Mouse (Mus musculus) inflammation-experienced regulatory T-cells, adult 6 months (primary cell): ENCODE data around the gene Cpe. TPM values are rescaled to one million over a fixed set of nuclear protein-coding genes. Genes with fewer than 3 reads are reported as not detected.
"Not testable (repeated sequence)": the region's sequence is repeated elsewhere in the genome, so short reads cannot be mapped to it uniquely, and the experiment has no call there.

Experiments used
- ATAC-seq: one replicate; pipeline ENCODE4 v1.8.0; 2017
- polyA plus RNA-seq, 3 experiments: library from polyadenylated mRNA; unstranded; fragments of 100-300 nt; shearing (Covaris generic); gene quantifications; one replicate each; pipeline ENCODE4 v1.2.1; 2017

Gene Cpe
- polyA plus RNA-seq, 3 experiments from 2014 or later, result 1.4 to 2.8 (median 1.6) TPM

DNA sequence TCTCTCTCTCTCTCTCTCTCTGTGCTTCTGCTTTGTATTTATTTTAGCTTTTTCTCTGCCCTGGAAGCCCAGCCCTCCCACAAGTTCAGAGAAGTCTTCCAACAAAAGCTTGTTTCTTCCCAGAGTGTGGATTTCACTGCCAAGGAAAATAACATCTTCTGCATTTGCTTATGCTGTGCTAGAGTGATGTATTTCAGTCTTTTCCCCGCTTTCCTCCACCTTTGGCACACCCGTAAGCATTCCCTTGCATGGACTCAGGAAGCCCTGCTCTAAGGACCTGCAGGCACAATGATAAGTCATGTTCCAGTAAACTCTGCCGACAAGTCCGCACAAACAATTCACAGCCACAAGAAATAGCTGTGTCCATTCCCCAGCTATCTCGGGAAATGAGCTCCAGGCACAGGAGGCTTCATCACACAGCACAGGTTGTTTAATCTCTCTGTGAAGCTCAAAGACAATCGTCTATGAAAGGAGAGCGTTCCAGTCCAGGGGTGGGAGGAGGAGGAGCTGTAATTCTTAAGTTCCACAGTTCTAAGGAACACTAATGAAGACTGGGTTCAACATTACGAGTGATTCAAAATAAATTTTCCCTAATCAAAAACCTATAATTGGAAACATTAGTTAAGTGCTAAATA is 17.8 kb downstream of the Cpe start:
- ATAC-seq, result no peak

- ATAC-seq, result no peak
Measured at GRCm38 (mm10) chr8:64672920-64673319, 19.9 kb downstream of the Cpe start.

GRCm38 (mm10) chr8:64671937-64672336 is 20.9 kb downstream of the Cpe start:
- ATAC-seq, result no peak

DNA sequence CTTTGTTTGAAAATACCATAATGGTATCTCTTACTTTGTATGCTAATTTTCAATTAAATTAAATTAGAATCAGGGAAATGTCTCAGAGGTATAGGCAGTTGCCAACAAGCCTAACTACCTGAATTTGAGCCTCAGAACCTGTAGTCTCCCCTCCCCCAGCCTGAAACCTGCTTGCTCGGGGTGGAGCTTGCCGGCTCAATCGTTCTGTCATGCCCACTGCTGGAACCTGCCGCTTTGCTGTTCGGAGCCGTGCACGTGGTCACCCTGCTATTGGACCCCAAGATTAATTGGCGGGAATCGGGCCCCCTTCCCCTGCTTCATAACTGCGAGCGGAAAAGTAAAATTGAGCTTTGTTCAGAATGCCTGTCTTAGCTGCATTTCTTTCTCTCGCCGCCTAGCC is 26.5 kb downstream of the Cpe start:
- ATAC-seq, result not testable (repeated sequence)

- no peak for ATAC-seq
Measured at GRCm38 (mm10) chr8:64665563-64665962, 27.3 kb downstream of the Cpe start.

GRCm38 (mm10) chr8:64664811-64665210 is 28.0 kb downstream of the Cpe start:
- no peak for ATAC-seq

- ATAC-seq, result no peak
Measured at GRCm38 (mm10) chr8:64664350-64664749, 28.5 kb downstream of the Cpe start.

GRCm38 (mm10) chr8:64659097-64659496 is 33.8 kb downstream of the Cpe start:
- peak; percentile 74 for ATAC-seq

DNA sequence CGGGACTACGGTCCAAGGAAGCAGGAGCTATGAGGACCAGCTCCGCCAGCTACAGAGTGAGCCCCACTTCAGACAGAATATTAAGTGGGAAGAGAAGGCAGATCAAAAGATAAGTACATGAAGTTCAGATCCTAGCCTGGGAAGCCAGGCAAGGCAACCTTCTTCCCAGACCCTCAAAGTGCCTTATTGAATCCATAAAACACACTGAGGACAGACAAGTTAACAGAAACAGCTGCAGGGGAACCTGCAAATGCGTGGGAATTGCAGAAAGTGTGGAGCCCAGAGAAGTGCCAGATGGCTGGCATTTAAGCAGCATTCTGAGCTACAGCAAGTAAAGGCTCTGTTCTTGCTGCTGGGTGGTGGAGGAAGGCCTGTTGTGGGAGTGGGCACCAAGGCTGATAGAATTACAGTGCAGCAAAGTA is 34.9 kb downstream of the Cpe start:
- no peak for ATAC-seq

DNA sequence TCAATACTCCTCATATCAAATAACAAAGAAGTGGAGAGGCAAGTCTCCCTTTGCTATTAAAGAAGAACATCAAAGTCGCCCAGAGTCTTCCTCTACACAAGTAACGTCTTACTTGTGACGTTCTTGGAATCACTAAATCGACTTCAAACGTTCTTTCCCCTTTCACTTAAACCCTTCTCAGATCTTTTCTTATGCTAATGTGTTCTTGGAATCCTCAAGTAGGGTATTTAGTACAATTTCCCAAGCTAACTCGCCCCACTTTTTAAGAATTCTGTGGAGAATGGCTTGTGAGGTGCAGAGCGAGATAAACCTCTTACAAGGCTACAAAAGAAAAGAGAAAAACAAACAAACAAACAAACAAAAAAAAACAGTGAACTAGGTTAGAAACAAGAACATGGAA is 35.3 kb downstream of the Cpe start:
- no peak for ATAC-seq

DNA sequence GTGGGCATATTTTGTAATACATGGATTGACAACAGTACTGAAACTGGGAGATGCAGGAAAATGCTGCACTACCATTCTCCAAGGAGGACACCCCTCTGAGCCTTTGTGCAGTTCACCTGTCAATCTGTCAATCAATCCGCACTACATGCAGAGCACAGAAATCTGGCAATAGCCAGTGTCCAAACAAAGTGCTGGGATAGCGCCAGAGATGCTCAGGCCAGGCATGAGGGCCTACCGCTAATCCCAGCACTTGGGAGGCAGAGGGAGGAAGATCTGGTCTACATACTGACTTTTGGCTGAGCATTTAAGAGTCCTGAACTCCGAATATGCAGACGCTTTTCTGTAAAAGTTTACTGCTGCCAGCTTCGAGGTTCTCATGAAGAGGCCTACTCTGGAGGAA is 37.0 kb downstream of the Cpe start:
- no peak for ATAC-seq

DNA sequence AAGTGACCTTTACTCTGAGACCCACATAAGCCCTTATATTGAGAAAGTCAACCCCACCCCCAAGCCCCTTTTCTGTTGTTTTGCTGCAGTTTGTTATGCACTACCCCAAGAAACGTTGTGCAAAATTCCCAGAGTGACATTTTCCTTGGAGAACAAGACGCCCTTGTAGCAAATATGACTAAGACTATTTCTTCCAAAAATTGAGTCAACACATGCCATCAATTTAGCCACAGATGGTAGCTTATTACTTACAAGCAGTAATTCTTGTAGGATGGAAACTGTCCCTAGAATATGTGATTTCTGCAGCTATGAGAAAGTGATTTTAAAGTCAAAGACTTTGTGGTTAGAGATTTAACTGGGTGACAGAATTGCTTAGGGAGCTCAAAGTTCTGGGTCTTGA is 37.8 kb downstream of the Cpe start:
- ATAC-seq, result no peak

DNA sequence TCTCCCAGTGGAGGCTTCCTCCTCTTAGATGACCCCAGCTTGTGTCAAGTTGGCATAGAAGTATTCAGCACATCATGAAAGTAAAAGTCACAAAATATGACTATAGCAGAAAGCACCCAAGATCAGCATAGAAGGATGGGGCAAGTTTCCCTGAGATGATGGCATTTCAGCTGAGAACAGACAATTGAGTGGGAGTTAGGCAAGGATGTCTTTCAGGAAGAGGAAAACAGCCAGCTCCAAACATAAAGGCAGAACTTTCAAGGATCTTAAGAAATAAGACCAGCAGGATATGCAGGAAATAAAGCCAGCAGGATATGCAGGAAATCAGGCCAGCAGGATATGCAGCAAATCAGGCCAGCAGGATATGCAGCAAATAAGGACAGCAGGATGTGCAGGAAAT is 40.6 kb downstream of the Cpe start:
- ATAC-seq, result no peak

GRCm38 (mm10) chr8:64648063-64648462 is 44.8 kb downstream of the Cpe start:
- ATAC-seq, result no peak

DNA sequence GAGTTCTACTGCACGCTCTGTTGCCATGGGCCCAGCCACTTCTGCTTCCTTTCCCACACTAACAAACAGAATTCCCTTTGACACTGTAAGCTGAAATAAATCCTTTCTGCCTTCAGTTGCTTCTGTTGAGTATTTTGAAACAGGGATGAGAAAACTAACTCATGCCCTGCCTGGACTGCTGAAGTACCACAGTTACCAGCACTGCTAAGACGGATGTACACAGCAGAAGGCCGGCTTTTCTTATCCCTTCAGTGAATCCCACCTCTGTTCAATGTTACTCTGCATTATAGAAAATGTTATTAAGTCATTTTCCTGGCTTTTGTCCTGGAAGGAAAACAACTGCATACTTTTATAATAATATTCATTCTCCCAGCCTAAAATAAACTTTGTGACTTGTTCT is 45.7 kb downstream of the Cpe start:
- ATAC-seq, result no peak

- no peak for ATAC-seq
Measured at GRCm38 (mm10) chr8:64646421-64646820, 46.4 kb downstream of the Cpe start.

GRCm38 (mm10) chr8:64644108-64645005 is 48.5 kb downstream of the Cpe start:
- ATAC-seq, result no peak

- no peak for ATAC-seq
Measured at GRCm38 (mm10) chr8:64643382-64643781, 49.5 kb downstream of the Cpe start.

DNA sequence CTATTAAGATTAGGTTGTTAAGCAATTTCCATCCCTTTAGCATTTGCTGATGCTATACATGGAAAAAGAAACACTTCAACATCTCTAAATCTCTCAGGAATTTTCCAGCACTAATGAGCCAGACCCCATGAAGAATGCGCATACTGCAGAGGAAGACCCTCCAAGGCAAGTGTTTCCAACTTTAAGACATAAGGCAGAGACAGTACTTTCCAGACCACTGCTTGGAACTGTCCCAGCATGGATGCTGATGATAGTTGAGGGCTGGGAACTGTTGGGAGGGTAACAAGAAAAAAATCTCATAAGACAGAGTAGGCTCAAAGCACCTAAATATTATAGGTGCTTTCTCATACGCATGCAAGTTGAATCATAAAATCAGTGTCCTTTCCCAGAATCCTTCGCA is 50.1 kb downstream of the Cpe start:
- no peak for ATAC-seq

DNA sequence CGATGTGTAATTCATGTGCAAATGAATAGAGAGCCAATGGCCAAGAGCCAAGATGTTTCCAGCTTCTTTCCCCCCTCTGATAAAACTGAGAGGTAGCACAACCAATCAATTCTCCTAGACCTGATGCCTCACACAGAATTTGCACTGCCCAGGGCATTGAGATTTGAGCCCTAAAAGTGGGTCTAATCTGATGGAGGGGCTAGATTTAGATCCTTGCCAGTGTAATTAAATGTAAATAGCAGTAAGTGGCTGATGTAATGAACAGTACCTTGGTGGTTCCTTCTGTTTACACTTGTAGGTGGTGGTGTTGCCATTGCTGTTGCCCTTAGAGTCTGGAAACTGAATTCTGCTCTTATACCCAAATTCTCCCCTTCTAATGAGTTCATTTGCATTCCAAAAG is 52.3 kb downstream of the Cpe start:
- no peak for ATAC-seq

DNA sequence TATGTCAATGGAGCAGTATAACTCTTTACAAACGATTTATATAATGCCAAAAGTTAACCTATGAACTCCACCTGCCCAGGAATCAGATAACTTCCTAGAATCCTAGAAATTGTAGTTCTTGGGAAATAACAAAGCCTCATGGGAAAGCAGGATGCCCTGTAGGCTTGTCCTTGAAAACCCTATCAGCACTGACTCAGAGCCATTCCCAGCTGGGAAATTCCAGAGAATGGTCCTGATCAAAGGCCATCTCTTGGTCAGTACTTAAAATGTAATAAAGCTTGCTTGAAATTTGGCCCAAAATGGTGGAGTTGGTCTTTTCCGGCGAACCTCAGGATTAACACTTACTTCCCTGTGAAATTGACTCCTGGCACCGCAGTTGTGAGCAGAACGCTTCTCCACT is 53.2 kb downstream of the Cpe start:
- no peak for ATAC-seq

DNA sequence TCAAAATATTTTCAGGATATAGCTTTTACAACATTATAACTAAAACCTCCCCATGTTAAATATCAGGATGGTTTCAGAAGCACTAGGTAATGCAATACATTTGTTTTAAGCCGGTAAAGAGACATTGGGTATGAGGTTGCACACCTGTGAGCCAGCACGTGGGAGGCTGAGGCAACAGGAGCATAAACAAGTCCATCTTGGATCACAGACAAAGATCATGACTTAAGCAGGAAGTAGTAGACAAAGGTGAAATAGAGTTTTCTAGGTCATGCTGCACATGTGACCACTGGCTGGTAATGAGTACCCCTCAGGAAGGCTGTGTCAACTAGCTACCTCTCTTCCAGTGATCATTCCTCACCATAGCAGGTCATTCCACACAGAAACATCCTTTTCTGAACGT is 58.0 kb downstream of the Cpe start:
- no peak for ATAC-seq

GRCm38 (mm10) chr8:64634131-64634865 is 58.6 kb downstream of the Cpe start:
- no peak for ATAC-seq

GRCm38 (mm10) chr8:64632169-64632568 is 60.7 kb downstream of the Cpe start:
- ATAC-seq, result no peak
